Mouse (Mus musculus): ENCODE results near the gene Terf2ip.

DNA sequence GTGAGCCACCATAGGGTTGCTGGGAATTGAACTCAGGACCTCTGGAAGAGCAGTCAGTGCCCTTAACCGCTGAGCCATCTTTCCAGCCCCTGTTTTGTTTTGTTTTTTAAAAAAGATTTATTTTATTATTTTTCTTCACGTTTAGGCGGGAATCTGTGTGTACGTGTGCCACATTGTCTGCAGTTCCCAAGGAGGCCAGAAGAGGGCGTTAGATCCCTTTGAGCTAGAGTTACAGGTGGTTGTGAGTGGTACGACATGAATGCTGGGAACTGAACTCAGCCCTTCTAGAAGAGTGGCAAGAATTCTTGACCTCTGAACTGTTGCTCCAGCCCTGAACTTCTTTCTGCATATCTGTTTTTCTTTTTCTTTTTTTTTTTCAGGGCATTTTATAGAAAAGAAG is 38.8 kb downstream of the Terf2ip start:
- no peak for TF ChIP-seq GATA1 (IDR thresholded peaks at IDR 0.05; ENCODE audit: borderline replicate concordance, low read length)
- TF ChIP-seq FLI1 (IDR thresholded peaks at IDR 0.05; ENCODE audit: low read length): no peak

All from megakaryocyte, embryonic 14.5 days (primary cell).